Mouse (Mus musculus): ENCODE data around the gene S100a11. TPM values are rescaled to one million over a fixed set of nuclear protein-coding genes. Genes with fewer than 3 reads are reported as not detected.

Gene S100a11
- total RNA-seq, 2 experiments from 2014 or later = 8.0 to 11.0 TPM

GRCm38 (mm10) chr3:93569046-93569445, 48.8 kb downstream of the S100a11 start:
- H3K27ac ChIP-seq = 0 out of 2 replicates have a peak overlapping the region, but pooled peaks have one; percentile 4
- TF ChIP-seq CTCF (IDR thresholded peaks at IDR 0.05) = no peak
- H3K4me3 ChIP-seq = no peak overlapping the region
- intact Hi-C loops (cut with DNase I) = no loop called here
- no peak for DNase-seq (ENCODE audit: extremely low spot score in 1 of 2, low spot score in 2 of 2)

- Histone ChIP-seq H3K4me3 (no peak overlapping the region), H3K27ac (no peak overlapping the region)
- no peak for DNase-seq (ENCODE audit: extremely low spot score in 1 of 2, low spot score in 2 of 2)
- intact Hi-C loops (cut with DNase I) = no loop called here
- no peak for TF ChIP-seq CTCF (IDR thresholded peaks at IDR 0.05)
Measured at GRCm38 (mm10) chr3:93572058-93572791, 51.9 kb downstream of the S100a11 start.

Other genes starting within 250 kb of the S100a11 start
- gene Flg, start 247.0 kb upstream of the S100a11 start, total RNA-seq (2021) = not detected
- not detected for gene Hrnr, start 200.7 kb upstream of the S100a11 start, total RNA-seq (2021)
- not detected for gene Rptn, start 126.8 kb upstream of the S100a11 start, total RNA-seq (2021)
- 1 to 10 TPM; 2.5 to 2.6 TPM for gene Tchh, start 78.2 kb upstream of the S100a11 start, total RNA-seq (2021)
- gene Tchhl1, start 51.7 kb upstream of the S100a11 start, total RNA-seq (2021) = not detected
- gene S100a10, start 34.6 kb downstream of the S100a11 start, total RNA-seq (2021) = 10 to 100 TPM; 42.6 to 43.7 TPM
- not detected for gene Tdpoz2, start 132.2 kb downstream of the S100a11 start, total RNA-seq (2021)
- not detected for gene Tdpoz1, start 155.8 kb downstream of the S100a11 start, total RNA-seq (2021)
- gene Gm37596, start 172.6 kb downstream of the S100a11 start, total RNA-seq (2021) = not detected

Measured in left cerebral cortex, adult 2 months (tissue).